Mouse (Mus musculus) MEL (cell line): ENCODE results near the gene Baiap3. TPM values are rescaled to one million over a fixed set of nuclear protein-coding genes. Genes with fewer than 3 reads are reported as not detected.
A peak's percentile ranks its signal among the peaks of the same experiment; 100 is the strongest.

Source experiments
- DNase-seq: peaks from one replicate; pipeline ENCODE4 v3.0.0; 2011; ENCODE audit warnings: low read depth, low spot score
- H3K27ac ChIP-seq: 2 replicates; pipeline ENCODE4 v1.5.1; 2012; ENCODE audit warnings: low read depth, mild to moderate bottlenecking, control low read depth, low read length, moderate library complexity; ENCODE audit not compliant: control insufficient read depth
- H3K27me3 ChIP-seq, 2 experiments: fragments of 150-350 bp in 1 of 2; sonication (generic) in 1 of 2; 2 replicates each; pipeline ENCODE4 v1.6.1; 2012; ENCODE audit warnings: low read length in 2 of 2, mild to moderate bottlenecking in 2 of 2, improper control_type of control experiment in 1 of 2, moderate library complexity in 1 of 2; ENCODE audit not compliant: insufficient read depth in 2 of 2, control insufficient read depth in 1 of 2
- H3K36me3 ChIP-seq, 2 experiments: 2 replicates each; pipeline ENCODE4 v1.6.1; 2012 to 2014; ENCODE audit warnings: low read length in 2 of 2, improper control_type of control experiment in 1 of 2, inconsistent platforms in 1 of 2, mild to moderate bottlenecking in 1 of 2; ENCODE audit not compliant: insufficient read depth in 2 of 2, control insufficient read depth in 1 of 2
- H3K4me1 ChIP-seq, 2 experiments: fragments of 150-350 bp in 1 of 2; sonication (generic) in 1 of 2; 2 replicates each; pipeline ENCODE4 v1.6.1; 2012; ENCODE audit warnings: low read length in 2 of 2, improper control_type of control experiment in 1 of 2, mild to moderate bottlenecking in 1 of 2; ENCODE audit not compliant: insufficient read depth in 2 of 2, control insufficient read depth in 1 of 2
- H3K4me3 ChIP-seq, 2 experiments: fragments of 150-350 bp in 1 of 2; sonication (generic) in 1 of 2; 2 replicates each; pipeline ENCODE4 v1.5.1; 2012; ENCODE audit warnings: low read depth in 2 of 2, low read length in 2 of 2, mild to moderate bottlenecking in 2 of 2, moderate library complexity in 2 of 2, control low read depth in 1 of 2, improper control_type of control experiment in 1 of 2; ENCODE audit not compliant: control insufficient read depth in 1 of 2, insufficient read depth in 1 of 2
- H3K79me2 ChIP-seq: 2 replicates; pipeline ENCODE4 v1.6.1; 2012; ENCODE audit warnings: mild to moderate bottlenecking, low read length, moderate library complexity; ENCODE audit not compliant: control insufficient read depth, poor library complexity, insufficient read depth
- H3K9ac ChIP-seq: 2 replicates; pipeline ENCODE4 v1.6.1; 2012; ENCODE audit warnings: low read depth, mild to moderate bottlenecking, control low read depth, low read length, moderate library complexity; ENCODE audit not compliant: control insufficient read depth, poor library complexity, severe bottlenecking
- H3K9me3 ChIP-seq: fragments of 150-350 bp; sonication (generic); replicated peaks from 2 replicates; pipeline ENCODE4 v1.6.1; 2012; ENCODE audit warnings: mild to moderate bottlenecking, low read length, improper control_type of control experiment, moderate library complexity; ENCODE audit not compliant: insufficient read depth
- BHLHE40 ChIP-seq: IDR thresholded peaks from 2 replicates; pipeline ENCODE4 v1.6.1; 2012; ENCODE audit warnings: low read depth, mild to moderate bottlenecking, inconsistent platforms, low read length, improper control_type of control experiment, borderline replicate concordance
- CHD2 ChIP-seq: IDR thresholded peaks from 2 replicates; pipeline ENCODE4 v1.6.1; 2011; ENCODE audit warnings: low read length, improper control_type of control experiment
- CTCF ChIP-seq, 3 experiments: IDR thresholded peaks in 2 of 3; conservative IDR thresholded peaks in 1 of 3; 2 replicates each; pipeline ENCODE4 v1.5.1; 2011 to 2012; ENCODE audit warnings: low read length in 3 of 3, low read depth in 2 of 3, mild to moderate bottlenecking in 2 of 3, improper control_type of control experiment in 1 of 3, inconsistent platforms in 1 of 3, mixed read lengths in 1 of 3, moderate library complexity in 1 of 3; ENCODE audit not compliant: control insufficient read depth in 1 of 3, insufficient read depth in 1 of 3, poor library complexity in 1 of 3, severe bottlenecking in 1 of 3
- ELF1 ChIP-seq: IDR thresholded peaks from 2 replicates; pipeline ENCODE4 v1.6.1; 2014; ENCODE audit warnings: low read depth, mild to moderate bottlenecking, inconsistent platforms, low read length, improper control_type of control experiment, moderate library complexity
- GABPA ChIP-seq: IDR thresholded peaks from 2 replicates; pipeline ENCODE4 v1.6.1; 2012; ENCODE audit warnings: low read depth, mild to moderate bottlenecking, inconsistent platforms, low read length, improper control_type of control experiment, moderate library complexity
- GATA1 ChIP-seq: IDR thresholded peaks from 2 replicates; pipeline ENCODE4 v1.6.1; 2011; ENCODE audit warnings: low read depth, low read length, improper control_type of control experiment
- HCFC1 ChIP-seq: IDR thresholded peaks from 2 replicates; pipeline ENCODE4 v1.6.1; 2012; ENCODE audit warnings: low read depth, mild to moderate bottlenecking, inconsistent platforms, low read length, improper control_type of control experiment, moderate library complexity
- JUND ChIP-seq: IDR thresholded peaks from 2 replicates; pipeline ENCODE4 v1.6.1; 2011; ENCODE audit warnings: low read depth, mild to moderate bottlenecking, improper control_type of control experiment, low read length
- KAT2A ChIP-seq: conservative IDR thresholded peaks from 2 replicates; pipeline ENCODE4 v1.6.1; 2012; ENCODE audit warnings: low read depth, low read length, improper control_type of control experiment, inconsistent platforms
- MAZ ChIP-seq: IDR thresholded peaks from 2 replicates; pipeline ENCODE4 v1.6.1; 2012; ENCODE audit warnings: low read depth, mild to moderate bottlenecking, inconsistent platforms, low read length, improper control_type of control experiment
- MYB ChIP-seq: IDR thresholded peaks from 2 replicates; pipeline ENCODE4 v1.6.1; 2011; ENCODE audit warnings: mild to moderate bottlenecking, low read depth, low read length, improper control_type of control experiment
- MYC ChIP-seq: IDR thresholded peaks from 2 replicates; pipeline ENCODE4 v1.6.1; 2011; ENCODE audit warnings: low read depth, mild to moderate bottlenecking, low read length, improper control_type of control experiment, moderate library complexity
- NRF1 ChIP-seq: IDR thresholded peaks from 2 replicates; pipeline ENCODE4 v1.6.1; 2014; ENCODE audit warnings: low read depth, mild to moderate bottlenecking, inconsistent platforms, low read length, improper control_type of control experiment, moderate library complexity; ENCODE audit not compliant: poor library complexity, insufficient read depth, severe bottlenecking
- POLR2A ChIP-seq, 2 experiments: IDR thresholded peaks; 2 replicates each; pipeline ENCODE4 v1.6.1; 2011 to 2012; ENCODE audit warnings: low read length in 2 of 2, mild to moderate bottlenecking in 2 of 2, control low read depth in 1 of 2, improper control_type of control experiment in 1 of 2, low read depth in 1 of 2, moderate library complexity in 1 of 2; ENCODE audit not compliant: control insufficient read depth in 1 of 2, insufficient read depth in 1 of 2, poor library complexity in 1 of 2
- POLR2AphosphoS2 ChIP-seq: IDR thresholded peaks from 2 replicates; pipeline ENCODE4 v1.6.1; 2011; ENCODE audit warnings: low read length, improper control_type of control experiment
- POLR2AphosphoS5 ChIP-seq: IDR thresholded peaks from 2 replicates; pipeline ENCODE4 v1.6.1; 2012; ENCODE audit warnings: low read depth, borderline replicate concordance, mild to moderate bottlenecking, inconsistent platforms, low read length, moderate library complexity, mixed read lengths
- RAD21 ChIP-seq: IDR thresholded peaks from 2 replicates; pipeline ENCODE4 v1.6.1; 2011; ENCODE audit warnings: mild to moderate bottlenecking, low read depth, low read length, improper control_type of control experiment
- RCOR1 ChIP-seq: IDR thresholded peaks from 2 replicates; pipeline ENCODE4 v1.6.1; 2012; ENCODE audit warnings: low read depth, mild to moderate bottlenecking, inconsistent platforms, low read length, improper control_type of control experiment
- SIN3A ChIP-seq: IDR thresholded peaks from 2 replicates; pipeline ENCODE4 v1.6.1; 2012; ENCODE audit warnings: low read length, improper control_type of control experiment, inconsistent platforms
- TBP ChIP-seq: IDR thresholded peaks from 2 replicates; pipeline ENCODE4 v1.8.0; 2011; ENCODE audit warnings: low read depth, low read length, improper control_type of control experiment
- TCF12 ChIP-seq: IDR thresholded peaks from 2 replicates; pipeline ENCODE4 v1.6.1; 2014; ENCODE audit warnings: low read depth, mild to moderate bottlenecking, inconsistent platforms, low read length, improper control_type of control experiment, moderate library complexity
- USF2 ChIP-seq, 2 experiments: IDR thresholded peaks; 2 replicates each; pipeline ENCODE4 v1.6.1; 2011 to 2012; ENCODE audit warnings: improper control_type of control experiment in 2 of 2, low read length in 2 of 2, borderline replicate concordance in 1 of 2, inconsistent platforms in 1 of 2, low read depth in 1 of 2, mild to moderate bottlenecking in 1 of 2; ENCODE audit not compliant: insufficient read depth in 1 of 2
- ZKSCAN1 ChIP-seq: IDR thresholded peaks from 2 replicates; pipeline ENCODE4 v1.6.1; 2012; ENCODE audit warnings: low read depth, mild to moderate bottlenecking, inconsistent platforms, low read length, improper control_type of control experiment, moderate library complexity
- ZNF384 ChIP-seq: IDR thresholded peaks from 2 replicates; pipeline ENCODE4 v1.6.1; 2012; ENCODE audit warnings: low read depth, mild to moderate bottlenecking, inconsistent platforms, low read length, improper control_type of control experiment
- polyA plus RNA-seq, 2 experiments: library from polyadenylated mRNA; stranded (reverse) in 1 of 2; unstranded in 1 of 2; fragments of >175 nt in 1 of 2; fragments of >200 nt in 1 of 2; gene quantifications; 2 replicates each; pipeline versions ENCODE4 v1.2.1 to v1.2.4; 2012; ENCODE audit warnings: low replicate concordance in 2 of 2, low read depth in 1 of 2; ENCODE audit not compliant: insufficient read length in 2 of 2, insufficient read depth in 1 of 2, missing spikeins in 1 of 2
- total RNA-seq: library from RNA; depleted of rRNA; stranded (reverse); fragments of 300-350 nt; gene quantifications from 2 replicates; pipeline ENCODE4 v1.2.3, GENCODE M21; 2012

The Baiap3 gene
- total and polyA plus RNA-seq, 3 experiments, result 0.08 to 0.14 TPM; not detected in 1

GRCm38 (mm10) chr17:25248033-25248750 is 8.0 kb downstream of the Baiap3 start:
- Histone ChIP-seq H3K36me3 (no peaks in the 10 kb centered on the region), H3K4me1 (no peaks in the 10 kb centered on the region), H3K27ac (no peak overlapping the region), H3K9ac (no peak overlapping the region), H3K4me3 (no peak overlapping the region), H3K27me3 (no peaks in the 10 kb centered on the region), H3K79me2 (no peaks in the 10 kb centered on the region), H3K9me3 (no peaks in the 10 kb centered on the region)
- no peak for DNase-seq
- TF ChIP-seq TBP, result no peak
- TF ChIP-seq ZNF384, result no peak
- TF ChIP-seq BHLHE40, result no peak
- TF ChIP-seq MYC, result no peak
- no peak for TF ChIP-seq POLR2AphosphoS5
- TF ChIP-seq JUND, result no peak
- TF ChIP-seq SIN3A, result no peak
- no peak for TF ChIP-seq MYB
- no peak for TF ChIP-seq HCFC1
- TF ChIP-seq KAT2A, result no peak
- TF ChIP-seq POLR2AphosphoS2, result no peak
- TF ChIP-seq GABPA, result no peak

GRCm38 (mm10) chr17:25244239-25244638 is 11.9 kb downstream of the Baiap3 start:
- Histone ChIP-seq H3K4me3 (no peak overlapping the region), H3K4me1 (peaks cover 0 to 3% of the 10 kb centered on the region in 2 experiments; a peak in 1 of 4 replicates)
- no peak for TF ChIP-seq ZKSCAN1
- TF ChIP-seq, all 39 proteins: peak for 0
- H3K9ac ChIP-seq, result no peak overlapping the region
- no peak overlapping the region for H3K27ac ChIP-seq
- peaks cover 0 to 9% of the 10 kb centered on the region in 2 experiments; a peak in 2 of 4 replicates for H3K36me3 ChIP-seq
- H3K79me2 ChIP-seq, result peaks cover 18% of the 10 kb centered on the region
- no peak for DNase-seq
- H3K27me3 ChIP-seq, result no peaks in the 10 kb centered on the region
- no peaks in the 10 kb centered on the region for H3K9me3 ChIP-seq

GRCm38 (mm10) chr17:25243131-25243780 is 12.9 kb downstream of the Baiap3 start:
- Histone ChIP-seq H3K4me3 (no peak overlapping the region), H3K27ac (no peak overlapping the region), H3K79me2 (peaks cover 18% of the 10 kb centered on the region), H3K9me3 (no peaks in the 10 kb centered on the region), H3K27me3 (no peaks in the 10 kb centered on the region), H3K4me1 (peaks cover 0 to 4% of the 10 kb centered on the region in 2 experiments; a peak in 1 of 4 replicates), H3K36me3 (peaks cover 0 to 11% of the 10 kb centered on the region in 2 experiments; a peak in 2 of 4 replicates), H3K9ac (no peak overlapping the region)
- TF ChIP-seq POLR2AphosphoS5, result no peak
- TF ChIP-seq RCOR1, result no peak
- no peak for TF ChIP-seq POLR2A (IDR thresholded peaks at IDR 0.05; ENCODE audit: control insufficient read depth in 1 of 2, insufficient read depth in 1 of 2, low read depth in 1 of 2, low read length in 2 of 2, poor library complexity in 1 of 2)
- no peak for TF ChIP-seq USF2 (IDR thresholded peaks at IDR 0.05; ENCODE audit: borderline replicate concordance in 1 of 2, insufficient read depth in 1 of 2, low read depth in 1 of 2, low read length in 2 of 2)
- no peak for TF ChIP-seq RAD21
- no peak for TF ChIP-seq GATA1
- TF ChIP-seq MAZ, result peak; percentile 51; the same call in 1 of the 2 replicates
- no peak for TF ChIP-seq SIN3A
- peak; percentile 20 to 23 (median 20); a peak in 3 of 6 replicates for TF ChIP-seq CTCF (IDR thresholded peaks at IDR 0.05 in 2 of 3, conservative IDR thresholded peaks at IDR 0.05 in 1 of 3; ENCODE audit: control insufficient read depth in 1 of 3, insufficient read depth in 1 of 3, low read depth in 2 of 3, low read length in 3 of 3, poor library complexity in 1 of 3, severe bottlenecking in 1 of 3)
- no peak for TF ChIP-seq NRF1
- no peak for TF ChIP-seq ELF1
- no peak for TF ChIP-seq TCF12
- TF ChIP-seq CHD2, result no peak
- no peak for DNase-seq
